Mouse (Mus musculus): Measurements from ENCODE around the gene Exoc2. TPM values are rescaled to one million over a fixed set of nuclear protein-coding genes. Genes with fewer than 3 reads are reported as not detected.

Exoc2 gene
- total RNA-seq (2014; fragmentation: Nextera tagmentation) (46.6 and 55.0 TPM in 2 replicates), total RNA-seq (2017) (42.7 and 44.7 TPM in 2 replicates), polyA plus RNA-seq (2012) (5.1 and 6.9 TPM in 2 replicates)

- Histone ChIP-seq H3K27me3 (ENCODE audit: insufficient read depth, low read length) (peaks cover 11% of the 10 kb centered on the region; the same call in 1 of the 2 replicates), H3K4me3 (ENCODE audit: low read depth, low read length) (peak within 1 kb of the TSS; percentile 94), H3K4me1 (ENCODE audit: insufficient read depth, low read depth, low read length) (peaks cover 28% of the 10 kb centered on the region), H3K9me3 (replicated peaks) (no peaks in the 10 kb centered on the region), H3K36me3 (replicated peaks) (peaks cover 11% of the 10 kb centered on the region)
- no peak for TF ChIP-seq TAL1 (conservative IDR thresholded peaks at IDR 0.05; ENCODE audit: low read depth, low read length)
- no peak for TF ChIP-seq POLR2AphosphoS5 (IDR thresholded peaks at IDR 0.05; ENCODE audit: insufficient replicate concordance, low read depth, low read length)
- no peak for TF ChIP-seq GATA1 (IDR thresholded peaks at IDR 0.05; ENCODE audit: borderline replicate concordance, low read length)
- no peak for TF ChIP-seq CTCF (IDR thresholded peaks at IDR 0.05; ENCODE audit: low read depth, low read length)
- no peak for TF ChIP-seq GATA2 (IDR thresholded peaks at IDR 0.05; ENCODE audit: borderline replicate concordance, low read depth, low read length)
- peak; percentile 60 for DNase-seq (ENCODE audit: low spot score)
- ATAC-seq (ENCODE audit: extremely low read depth, insufficient number of reproducible peaks, low FRiP score, poor library complexity, severe bottlenecking) = peak; percentile 52; the same call in 1 of the 2 replicates
Measured at GRCm38 (mm10) chr13:30973501-30974246, at the start of gene Exoc2, which contains the start of gene Gm5447. TSS of gene Exoc2 (minus strand) at chr13:30974093. TSS of gene Gm5447 (plus strand) at chr13:30974204.

- Histone ChIP-seq H3K4me1 (ENCODE audit: insufficient read depth, low read depth, low read length) (no peaks in the 10 kb centered on the region), H3K9me3 (replicated peaks) (no peaks in the 10 kb centered on the region), H3K36me3 (replicated peaks) (no peaks in the 10 kb centered on the region), H3K27me3 (ENCODE audit: insufficient read depth, low read length) (no peaks in the 10 kb centered on the region), H3K4me3 (ENCODE audit: low read depth, low read length) (no peak overlapping the region)
- DNase-seq (ENCODE audit: low spot score) (no peak), ATAC-seq (ENCODE audit: extremely low read depth, insufficient number of reproducible peaks, low FRiP score, poor library complexity, severe bottlenecking) (no peak)
- TF ChIP-seq TAL1 (conservative IDR thresholded peaks at IDR 0.05; ENCODE audit: low read depth, low read length) (no peak), CTCF (IDR thresholded peaks at IDR 0.05; ENCODE audit: low read depth, low read length) (no peak), GATA2 (IDR thresholded peaks at IDR 0.05; ENCODE audit: borderline replicate concordance, low read depth, low read length) (no peak), GATA1 (IDR thresholded peaks at IDR 0.05; ENCODE audit: borderline replicate concordance, low read length) (no peak), POLR2AphosphoS5 (IDR thresholded peaks at IDR 0.05; ENCODE audit: insufficient replicate concordance, low read depth, low read length) (no peak)
Measured at GRCm38 (mm10) chr13:31023664-31024063, 49.8 kb upstream of the Exoc2 start.

- TF ChIP-seq CTCF (IDR thresholded peaks at IDR 0.05; ENCODE audit: low read depth, low read length) (no peak), GATA2 (IDR thresholded peaks at IDR 0.05; ENCODE audit: borderline replicate concordance, low read depth, low read length) (no peak), POLR2AphosphoS5 (IDR thresholded peaks at IDR 0.05; ENCODE audit: insufficient replicate concordance, low read depth, low read length) (no peak), GATA1 (IDR thresholded peaks at IDR 0.05; ENCODE audit: borderline replicate concordance, low read length) (no peak), TAL1 (conservative IDR thresholded peaks at IDR 0.05; ENCODE audit: low read depth, low read length) (no peak)
- no peak for DNase-seq (ENCODE audit: low spot score)
- Histone ChIP-seq H3K27me3 (ENCODE audit: insufficient read depth, low read length) (no peaks in the 10 kb centered on the region), H3K9me3 (replicated peaks) (no peaks in the 10 kb centered on the region), H3K4me1 (ENCODE audit: insufficient read depth, low read depth, low read length) (no peaks in the 10 kb centered on the region), H3K4me3 (ENCODE audit: low read depth, low read length) (no peak overlapping the region), H3K36me3 (replicated peaks) (no peaks in the 10 kb centered on the region)
- ATAC-seq (ENCODE audit: extremely low read depth, insufficient number of reproducible peaks, low FRiP score, poor library complexity, severe bottlenecking) = no peak
Measured at GRCm38 (mm10) chr13:31021927-31022326, 48.0 kb upstream of the Exoc2 start.

GRCm38 (mm10) chr13:31021514-31021913, 47.6 kb upstream of the Exoc2 start:
- Histone ChIP-seq H3K4me1 (ENCODE audit: insufficient read depth, low read depth, low read length) (no peaks in the 10 kb centered on the region), H3K27me3 (ENCODE audit: insufficient read depth, low read length) (no peaks in the 10 kb centered on the region), H3K9me3 (replicated peaks) (no peaks in the 10 kb centered on the region), H3K4me3 (ENCODE audit: low read depth, low read length) (no peak overlapping the region), H3K36me3 (replicated peaks) (no peaks in the 10 kb centered on the region)
- TF ChIP-seq TAL1 (conservative IDR thresholded peaks at IDR 0.05; ENCODE audit: low read depth, low read length) = no peak
- TF ChIP-seq GATA2 (IDR thresholded peaks at IDR 0.05; ENCODE audit: borderline replicate concordance, low read depth, low read length) = no peak
- TF ChIP-seq GATA1 (IDR thresholded peaks at IDR 0.05; ENCODE audit: borderline replicate concordance, low read length) = no peak
- TF ChIP-seq POLR2AphosphoS5 (IDR thresholded peaks at IDR 0.05; ENCODE audit: insufficient replicate concordance, low read depth, low read length) = no peak
- TF ChIP-seq CTCF (IDR thresholded peaks at IDR 0.05; ENCODE audit: low read depth, low read length) = no peak
- ATAC-seq (ENCODE audit: extremely low read depth, insufficient number of reproducible peaks, low FRiP score, poor library complexity, severe bottlenecking) (no peak), DNase-seq (ENCODE audit: low spot score) (no peak)

GRCm38 (mm10) chr13:31017545-31017944, 43.7 kb upstream of the Exoc2 start:
- TF ChIP-seq TAL1 (conservative IDR thresholded peaks at IDR 0.05; ENCODE audit: low read depth, low read length) = no peak
- TF ChIP-seq GATA2 (IDR thresholded peaks at IDR 0.05; ENCODE audit: borderline replicate concordance, low read depth, low read length) = no peak
- TF ChIP-seq POLR2AphosphoS5 (IDR thresholded peaks at IDR 0.05; ENCODE audit: insufficient replicate concordance, low read depth, low read length) = no peak
- no peak for TF ChIP-seq CTCF (IDR thresholded peaks at IDR 0.05; ENCODE audit: low read depth, low read length)
- no peak for TF ChIP-seq GATA1 (IDR thresholded peaks at IDR 0.05; ENCODE audit: borderline replicate concordance, low read length)
- H3K36me3 ChIP-seq (replicated peaks) = no peaks in the 10 kb centered on the region
- no peak overlapping the region for H3K4me3 ChIP-seq (ENCODE audit: low read depth, low read length)
- no peak for DNase-seq (ENCODE audit: low spot score)
- H3K4me1 ChIP-seq (ENCODE audit: insufficient read depth, low read depth, low read length) = no peaks in the 10 kb centered on the region
- H3K27me3 ChIP-seq (ENCODE audit: insufficient read depth, low read length) = no peaks in the 10 kb centered on the region
- ATAC-seq (ENCODE audit: extremely low read depth, insufficient number of reproducible peaks, low FRiP score, poor library complexity, severe bottlenecking) = no peak
- H3K9me3 ChIP-seq (replicated peaks) = no peaks in the 10 kb centered on the region

GRCm38 (mm10) chr13:31004995-31005394, 31.1 kb upstream of the Exoc2 start:
- Histone ChIP-seq H3K9me3 (replicated peaks) (no peaks in the 10 kb centered on the region), H3K4me3 (ENCODE audit: low read depth, low read length) (no peak overlapping the region), H3K36me3 (replicated peaks) (no peaks in the 10 kb centered on the region), H3K4me1 (ENCODE audit: insufficient read depth, low read depth, low read length) (no peaks in the 10 kb centered on the region), H3K27me3 (ENCODE audit: insufficient read depth, low read length) (peaks cover 6% of the 10 kb centered on the region; the same call in 1 of the 2 replicates)
- DNase-seq (ENCODE audit: low spot score) (no peak), ATAC-seq (ENCODE audit: extremely low read depth, insufficient number of reproducible peaks, low FRiP score, poor library complexity, severe bottlenecking) (no peak)
- no peak for TF ChIP-seq TAL1 (conservative IDR thresholded peaks at IDR 0.05; ENCODE audit: low read depth, low read length)
- TF ChIP-seq CTCF (IDR thresholded peaks at IDR 0.05; ENCODE audit: low read depth, low read length) = no peak
- no peak for TF ChIP-seq GATA2 (IDR thresholded peaks at IDR 0.05; ENCODE audit: borderline replicate concordance, low read depth, low read length)
- no peak for TF ChIP-seq POLR2AphosphoS5 (IDR thresholded peaks at IDR 0.05; ENCODE audit: insufficient replicate concordance, low read depth, low read length)
- no peak for TF ChIP-seq GATA1 (IDR thresholded peaks at IDR 0.05; ENCODE audit: borderline replicate concordance, low read length)
